Mouse (Mus musculus) intestine, embryonic 16.5 days (tissue): ENCODE results near the gene Mrc2. TPM values are rescaled to one million over a fixed set of nuclear protein-coding genes. Genes with fewer than 3 reads are reported as not detected.

Source experiments
- ATAC-seq: fragments of 200-750 bp; cut with Nextera tagmentation; 2 replicates; pipeline ENCODE4 v1.8.0; 2017; ENCODE audit warnings: moderate TSS enrichment, moderate library complexity
- H3K27ac ChIP-seq: fragments of 300-500 bp; sonication (generic); 2 replicates; pipeline ENCODE4 v1.5.1; 2014; ENCODE audit warnings: mild to moderate bottlenecking, low read length
- H3K27me3 ChIP-seq: fragments of 300-500 bp; sonication (generic); replicated peaks from 2 replicates; pipeline ENCODE4 v1.6.1; 2014; ENCODE audit warnings: low read length, control low read depth, mixed read lengths; ENCODE audit not compliant: control insufficient read depth, insufficient read depth
- H3K36me3 ChIP-seq: fragments of 300-500 bp; sonication (generic); 2 replicates; pipeline ENCODE4 v1.6.1; 2014; ENCODE audit warnings: low read length, control low read depth; ENCODE audit not compliant: control insufficient read depth, insufficient read depth
- H3K4me1 ChIP-seq: fragments of 300-500 bp; sonication (generic); 2 replicates; pipeline ENCODE4 v1.6.1; 2014; ENCODE audit warnings: low read length, control low read depth, mixed read lengths; ENCODE audit not compliant: control insufficient read depth, insufficient read depth
- H3K4me2 ChIP-seq: fragments of 300-500 bp; sonication (generic); 2 replicates; pipeline ENCODE4 v1.6.1; 2014; ENCODE audit warnings: low read depth, low read length, control low read depth
- H3K4me3 ChIP-seq: fragments of 300-500 bp; sonication (generic); 2 replicates; pipeline ENCODE4 v1.5.1; 2014; ENCODE audit warnings: mild to moderate bottlenecking, low read length
- H3K9ac ChIP-seq: fragments of 300-500 bp; sonication (generic); 2 replicates; pipeline ENCODE4 v1.6.1; 2014; ENCODE audit warnings: low read depth, low read length
- H3K9me3 ChIP-seq: fragments of 300-500 bp; sonication (generic); 2 replicates; pipeline ENCODE4 v1.6.1; 2016; ENCODE audit warnings: low read length, control low read depth; ENCODE audit not compliant: control insufficient read depth
- WGBS: fragments of 180-500 bp; shearing (Covaris S2); extraction: QIAGEN DNeasy Blood & Tissue Kit; methylation state at CpG from one replicate; pipeline ENCODE4 v1.1.7; 2014; 5-methylcytosine and 5-hydroxymethylcytosine counted together
- polyA plus RNA-seq: library from polyadenylated mRNA; unstranded; fragments of >200 nt; fragmentation: Nextera tagmentation; extraction: Ambion mirVana; gene quantifications from 2 replicates; pipeline ENCODE4 v1.2.1, GENCODE M21; 2015

The Mrc2 gene
- polyA plus RNA-seq, 1 experiment from 2014 or later: 6.9 TPM

GRCm38 (mm10) chr11:105366051-105366450 is 73.6 kb downstream of the Mrc2 start:
- Histone ChIP-seq H3K27me3 (no peaks in the 10 kb centered on the region), H3K4me3 (no peak overlapping the region), H3K27ac (no peak overlapping the region), H3K9me3 (no peaks in the 10 kb centered on the region), H3K9ac (no peak overlapping the region), H3K4me1 (peaks cover 13% of the 10 kb centered on the region), H3K36me3 (no peaks in the 10 kb centered on the region), H3K4me2 (no peak overlapping the region)
- ATAC-seq: peak; percentile 75
- WGBS: 67% methylated on average over 4 of the region's 4 CpGs

GRCm38 (mm10) chr11:105367163-105367562 is 74.7 kb downstream of the Mrc2 start:
- Histone ChIP-seq H3K36me3 (no peaks in the 10 kb centered on the region), H3K4me2 (no peak overlapping the region), H3K9me3 (no peaks in the 10 kb centered on the region), H3K4me3 (no peak overlapping the region), H3K9ac (no peak overlapping the region), H3K4me1 (peaks cover 13% of the 10 kb centered on the region), H3K27me3 (no peaks in the 10 kb centered on the region), H3K27ac (no peak overlapping the region)
- ATAC-seq: no peak
- 82% methylated on average over 3 of the region's 3 CpGs for WGBS

DNA sequence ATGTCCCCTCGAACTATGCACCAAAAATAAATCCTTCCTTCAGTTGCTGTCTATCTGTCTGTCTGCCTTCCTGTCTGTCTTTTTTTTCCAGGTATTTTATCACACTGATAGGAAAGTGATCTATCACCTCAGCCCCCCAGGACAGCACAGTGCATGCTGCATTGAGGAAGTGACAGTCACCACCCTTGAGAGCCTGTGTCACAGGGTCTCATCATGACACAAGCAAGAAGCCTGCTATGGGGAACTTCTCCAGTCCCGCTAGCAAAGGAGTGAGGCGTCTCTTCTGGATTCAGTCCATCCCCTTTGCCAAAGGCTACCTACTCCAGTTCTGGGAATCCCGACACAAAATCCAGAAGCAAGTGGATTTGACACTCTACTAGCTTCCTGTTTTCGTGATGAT is 76.4 kb downstream of the Mrc2 start:
- no peaks in the 10 kb centered on the region for H3K9me3 ChIP-seq
- H3K27me3 ChIP-seq: no peaks in the 10 kb centered on the region
- no peak overlapping the region for H3K4me3 ChIP-seq
- no peak overlapping the region for H3K4me2 ChIP-seq
- no peak for ATAC-seq
- H3K4me1 ChIP-seq: peaks cover 11% of the 10 kb centered on the region
- 81% methylated on average over 5 of the region's 5 CpGs for WGBS
- no peaks in the 10 kb centered on the region for H3K36me3 ChIP-seq
- H3K9ac ChIP-seq: no peak overlapping the region
- no peak overlapping the region for H3K27ac ChIP-seq

DNA sequence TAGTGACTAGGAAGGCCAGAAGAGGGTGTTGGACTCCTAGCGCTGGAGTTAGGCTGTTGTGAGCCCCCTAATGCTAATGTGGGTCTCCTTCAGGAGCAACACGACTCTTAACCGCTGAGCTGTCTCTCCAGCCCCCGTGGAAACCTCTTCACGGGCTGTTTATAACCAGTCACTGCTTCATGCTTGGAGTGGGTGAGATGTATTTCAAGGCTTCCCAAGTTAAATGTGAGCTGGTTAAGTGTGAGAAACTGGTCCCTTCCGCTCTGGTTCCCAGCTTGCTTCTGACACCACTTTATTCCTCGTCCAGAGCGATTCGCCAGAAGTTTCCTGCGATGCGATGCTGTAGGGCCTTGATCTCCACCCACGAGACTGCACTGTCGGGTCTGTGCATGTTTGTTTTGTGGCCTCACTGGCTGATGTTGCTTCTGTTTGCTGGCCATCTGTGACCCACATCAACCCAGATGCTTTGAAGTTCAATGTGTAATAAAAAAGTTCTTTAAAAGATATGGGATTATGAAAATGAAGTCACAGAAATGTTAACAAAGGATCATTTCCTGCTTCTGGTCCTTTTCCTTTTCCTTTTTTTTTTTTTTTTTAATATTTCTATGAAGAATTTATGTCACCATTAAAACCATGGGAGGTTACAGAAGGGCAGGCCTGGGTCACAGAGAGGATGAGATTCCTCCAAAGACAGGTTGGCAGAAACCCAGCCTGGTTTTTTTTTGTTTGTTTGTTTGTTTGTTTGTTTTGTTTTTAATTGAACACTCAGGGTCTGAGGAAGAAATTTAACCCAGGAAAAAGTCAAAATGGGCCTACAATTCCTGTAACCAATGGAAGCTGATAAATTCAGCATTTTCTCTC is 77.3 kb downstream of the Mrc2 start:
- H3K27me3 ChIP-seq: no peaks in the 10 kb centered on the region
- H3K9me3 ChIP-seq: no peaks in the 10 kb centered on the region
- H3K9ac ChIP-seq: no peak overlapping the region
- peaks cover 8% of the 10 kb centered on the region for H3K4me1 ChIP-seq
- WGBS: 83% methylated on average over 13 of the region's 13 CpGs
- no peak overlapping the region for H3K4me3 ChIP-seq
- no peaks in the 10 kb centered on the region for H3K36me3 ChIP-seq
- H3K27ac ChIP-seq: no peak overlapping the region
- no peak for ATAC-seq
- no peak overlapping the region for H3K4me2 ChIP-seq

GRCm38 (mm10) chr11:105371818-105372217 is 79.4 kb downstream of the Mrc2 start:
- Histone ChIP-seq H3K36me3 (no peaks in the 10 kb centered on the region), H3K9me3 (no peaks in the 10 kb centered on the region), H3K27ac (no peak overlapping the region), H3K4me1 (no peaks in the 10 kb centered on the region), H3K4me3 (no peak overlapping the region), H3K4me2 (no peak overlapping the region), H3K9ac (no peak overlapping the region), H3K27me3 (no peaks in the 10 kb centered on the region)
- WGBS: 79% methylated on average over 9 of the region's 9 CpGs
- ATAC-seq: no peak

DNA sequence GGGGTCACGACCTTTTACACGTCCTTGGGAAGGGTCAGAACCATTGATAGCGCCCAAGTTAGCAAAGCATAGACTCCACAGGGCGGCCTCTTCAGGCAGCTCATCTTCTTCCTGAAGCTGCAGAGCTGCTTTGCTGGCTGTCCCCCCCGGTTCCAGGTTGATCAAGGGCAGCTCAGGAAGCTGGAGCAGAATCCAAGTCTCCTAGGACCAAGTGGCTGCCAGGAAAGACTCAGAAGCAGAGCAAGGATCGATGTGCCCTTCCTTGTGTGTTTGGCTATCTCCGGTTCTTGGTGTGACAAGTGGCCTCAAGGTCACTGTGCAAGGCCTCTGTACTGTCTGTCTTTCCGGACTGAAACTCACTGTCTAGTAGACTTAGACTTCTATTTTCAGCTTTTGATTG is 81.4 kb downstream of the Mrc2 start:
- H3K27me3 ChIP-seq: no peaks in the 10 kb centered on the region
- no peak for ATAC-seq
- H3K4me3 ChIP-seq: no peak overlapping the region
- H3K9me3 ChIP-seq: no peaks in the 10 kb centered on the region
- no peak overlapping the region for H3K4me2 ChIP-seq
- no peaks in the 10 kb centered on the region for H3K36me3 ChIP-seq
- 67% methylated on average over 8 of the region's 8 CpGs for WGBS
- no peaks in the 10 kb centered on the region for H3K4me1 ChIP-seq
- H3K9ac ChIP-seq: no peak overlapping the region
- no peak overlapping the region for H3K27ac ChIP-seq

DNA sequence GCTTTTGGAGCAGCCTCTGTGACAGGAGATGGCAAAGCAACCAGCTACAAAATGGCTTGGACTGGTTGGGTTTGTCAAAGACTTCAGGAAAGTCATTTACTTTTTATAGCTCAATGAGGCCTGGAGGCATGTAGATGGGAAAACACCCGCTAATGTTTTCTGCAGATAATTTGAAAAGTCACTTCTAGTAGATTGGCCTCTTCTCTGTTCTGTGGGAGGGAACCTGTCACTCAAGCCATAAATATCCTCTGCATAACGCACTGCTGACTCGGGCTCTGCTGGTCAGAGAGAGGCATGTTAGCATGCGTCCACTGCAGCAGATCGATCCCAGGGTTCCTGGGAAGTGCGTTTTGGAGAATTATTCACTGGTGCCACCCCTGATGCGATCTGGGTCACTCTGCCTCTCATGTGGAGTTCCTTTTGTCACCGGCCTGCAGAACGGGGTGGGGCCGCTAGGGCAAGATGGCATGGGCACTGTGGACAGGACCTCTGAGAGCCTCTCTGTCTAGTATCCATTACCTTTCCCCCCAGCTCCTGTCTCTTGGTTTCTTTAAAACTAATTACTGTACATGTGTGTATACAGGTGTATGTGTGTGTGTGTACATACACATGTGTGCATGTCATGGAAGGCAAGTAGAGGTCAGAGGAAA is 82.2 kb downstream of the Mrc2 start:
- H3K36me3 ChIP-seq: no peaks in the 10 kb centered on the region
- H3K4me2 ChIP-seq: no peak overlapping the region
- H3K27ac ChIP-seq: no peak overlapping the region
- H3K4me3 ChIP-seq: no peak overlapping the region
- no peak for ATAC-seq
- no peaks in the 10 kb centered on the region for H3K27me3 ChIP-seq
- H3K9me3 ChIP-seq: no peaks in the 10 kb centered on the region
- 64% methylated on average over 10 of the region's 10 CpGs for WGBS
- H3K9ac ChIP-seq: no peak overlapping the region
- no peaks in the 10 kb centered on the region for H3K4me1 ChIP-seq

- no peaks in the 10 kb centered on the region for H3K27me3 ChIP-seq
- H3K9ac ChIP-seq: no peak overlapping the region
- WGBS: 83% methylated on average over 1 of the region's 1 CpGs
- peak; percentile 60; the same call in 1 of the 2 replicates for ATAC-seq
- no peaks in the 10 kb centered on the region for H3K36me3 ChIP-seq
- H3K9me3 ChIP-seq: no peaks in the 10 kb centered on the region
- H3K4me1 ChIP-seq: no peaks in the 10 kb centered on the region
- no peak overlapping the region for H3K27ac ChIP-seq
- H3K4me3 ChIP-seq: no peak overlapping the region
- H3K4me2 ChIP-seq: no peak overlapping the region
These were observed 83.4 kb downstream of the Mrc2 start for GRCm38 (mm10) chr11:105375821-105376235.

GRCm38 (mm10) chr11:105385266-105385665 is 92.8 kb downstream of the Mrc2 start:
- no peaks in the 10 kb centered on the region; the same call in 1 of the 2 replicates for H3K9me3 ChIP-seq
- no peak overlapping the region for H3K4me2 ChIP-seq
- no peak overlapping the region for H3K9ac ChIP-seq
- no peaks in the 10 kb centered on the region for H3K4me1 ChIP-seq
- ATAC-seq: no peak
- H3K27me3 ChIP-seq: no peaks in the 10 kb centered on the region
- no peaks in the 10 kb centered on the region for H3K36me3 ChIP-seq
- no peak overlapping the region for H3K27ac ChIP-seq
- H3K4me3 ChIP-seq: no peak overlapping the region
- WGBS: 92% methylated on average over 9 of the region's 9 CpGs
